Mouse (Mus musculus): ENCODE measurements around the gene Actl6a. TPM values are rescaled to one million over a fixed set of nuclear protein-coding genes. Genes with fewer than 3 reads are reported as not detected.

The Actl6a gene
- polyA plus RNA-seq, 1 experiment from 2014 or later: 235 TPM

DNA sequence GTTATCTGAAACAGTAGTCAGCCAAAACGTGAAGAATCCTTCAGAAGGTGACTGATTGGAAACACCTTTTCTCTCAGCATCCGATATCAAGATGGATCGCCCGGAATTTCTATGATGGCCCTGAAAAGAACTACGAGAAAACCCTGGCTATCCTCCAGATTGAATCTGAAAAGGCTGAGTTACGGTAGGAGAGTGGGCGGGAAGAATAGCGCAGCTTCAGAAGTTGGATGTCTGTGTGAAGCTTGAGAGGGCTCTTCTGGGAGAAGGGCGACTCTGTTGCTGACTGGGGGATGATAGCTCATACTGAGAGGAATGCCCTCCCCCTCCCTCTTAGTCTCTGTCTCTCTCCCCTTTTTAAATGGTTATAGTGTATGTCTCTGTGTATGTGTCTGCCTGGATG, 42.3 kb downstream of the Actl6a start:
- H3K4me1 ChIP-seq (replicated peaks; ENCODE audit: control insufficient read depth, insufficient read depth, low read length): no peaks in the 10 kb centered on the region
- WGBS: 94% methylated on average over 9 of the region's 9 CpGs
- ATAC-seq (ENCODE audit: low FRiP score): no peak
- no peaks in the 10 kb centered on the region for H3K27me3 ChIP-seq (ENCODE audit: control insufficient read depth, insufficient read depth, low read length)
- no peak overlapping the region for H3K27ac ChIP-seq (ENCODE audit: low read depth, low read length)
- no peak for DNase-seq (ENCODE audit: low spot score)
- no peaks in the 10 kb centered on the region for H3K9me3 ChIP-seq (ENCODE audit: control insufficient read depth, low read length)
- H3K4me3 ChIP-seq (ENCODE audit: low read depth, low read length): no peak overlapping the region
- H3K36me3 ChIP-seq (ENCODE audit: control insufficient read depth, insufficient read depth, low read length): peaks cover 5% of the 10 kb centered on the region
- no peak overlapping the region for H3K4me2 ChIP-seq (replicated peaks; ENCODE audit: low read depth, low read length)
- H3K9ac ChIP-seq (ENCODE audit: low read depth, low read length): no peak overlapping the region

GRCm38 (mm10) chr3:32749820-32750579, 43.9 kb downstream of the Actl6a start:
- Histone ChIP-seq H3K4me2 (replicated peaks; ENCODE audit: low read depth, low read length) (no peak overlapping the region), H3K36me3 (ENCODE audit: control insufficient read depth, insufficient read depth, low read length) (peaks cover 7% of the 10 kb centered on the region), H3K27ac (ENCODE audit: low read depth, low read length) (no peak overlapping the region), H3K9ac (ENCODE audit: low read depth, low read length) (no peak overlapping the region), H3K4me3 (ENCODE audit: low read depth, low read length) (no peak overlapping the region), H3K4me1 (replicated peaks; ENCODE audit: control insufficient read depth, insufficient read depth, low read length) (no peaks in the 10 kb centered on the region), H3K9me3 (ENCODE audit: control insufficient read depth, low read length) (no peaks in the 10 kb centered on the region), H3K27me3 (ENCODE audit: control insufficient read depth, insufficient read depth, low read length) (no peaks in the 10 kb centered on the region)
- ATAC-seq (ENCODE audit: low FRiP score) (no peak), DNase-seq (ENCODE audit: low spot score) (no peak)
- 86% methylated on average over 4 of the region's 4 CpGs for WGBS

- 94% methylated on average over 3 of the region's 3 CpGs for WGBS
- no peak for DNase-seq (ENCODE audit: low spot score)
Observed at GRCm38 (mm10) chr3:32754384-32754915, 48.4 kb downstream of the Actl6a start.

DNA sequence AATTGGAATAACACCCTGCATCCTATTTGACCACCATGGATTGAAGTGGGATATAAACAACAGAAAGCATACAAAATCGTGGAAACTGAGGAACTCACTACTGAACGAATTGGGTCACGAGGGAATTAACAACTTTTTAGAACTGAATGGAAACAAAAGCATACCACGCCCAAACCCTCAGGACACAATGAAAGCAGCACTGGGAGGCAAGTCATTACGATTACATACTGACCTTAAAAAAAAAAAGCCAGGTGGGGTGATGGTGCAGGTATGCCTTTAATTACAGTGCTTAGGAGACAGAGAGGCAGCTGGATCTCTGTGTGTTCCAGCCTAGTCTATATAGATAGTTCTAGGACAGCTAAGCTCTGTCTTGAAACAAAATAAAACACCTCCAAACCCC, 53.1 kb downstream of the Actl6a start:
- Histone ChIP-seq H3K27ac (ENCODE audit: low read depth, low read length) (no peak overlapping the region), H3K27me3 (ENCODE audit: control insufficient read depth, insufficient read depth, low read length) (no peaks in the 10 kb centered on the region), H3K4me1 (replicated peaks; ENCODE audit: control insufficient read depth, insufficient read depth, low read length) (no peaks in the 10 kb centered on the region), H3K4me2 (replicated peaks; ENCODE audit: low read depth, low read length) (no peak overlapping the region), H3K36me3 (ENCODE audit: control insufficient read depth, insufficient read depth, low read length) (no peaks in the 10 kb centered on the region), H3K4me3 (ENCODE audit: low read depth, low read length) (no peak overlapping the region), H3K9ac (ENCODE audit: low read depth, low read length) (no peak overlapping the region), H3K9me3 (ENCODE audit: control insufficient read depth, low read length) (no peaks in the 10 kb centered on the region)
- ATAC-seq (ENCODE audit: low FRiP score) (no peak), DNase-seq (ENCODE audit: low spot score) (no peak)
- WGBS: 77% methylated on average over 5 of the region's 5 CpGs

More at GRCm38 (mm10) chr3:32754384-32754915, 48.4 kb downstream of the Actl6a start:
- no peak for ATAC-seq (ENCODE audit: low FRiP score)
- Histone ChIP-seq H3K4me2 (replicated peaks; ENCODE audit: low read depth, low read length) (no peak overlapping the region), H3K36me3 (ENCODE audit: control insufficient read depth, insufficient read depth, low read length) (peaks cover 3% of the 10 kb centered on the region; the same call in 1 of the 2 replicates), H3K4me3 (ENCODE audit: low read depth, low read length) (no peak overlapping the region), H3K27me3 (ENCODE audit: control insufficient read depth, insufficient read depth, low read length) (no peaks in the 10 kb centered on the region), H3K9me3 (ENCODE audit: control insufficient read depth, low read length) (no peaks in the 10 kb centered on the region), H3K9ac (ENCODE audit: low read depth, low read length) (no peak overlapping the region), H3K4me1 (replicated peaks; ENCODE audit: control insufficient read depth, insufficient read depth, low read length) (no peaks in the 10 kb centered on the region), H3K27ac (ENCODE audit: low read depth, low read length) (no peak overlapping the region)

DNA sequence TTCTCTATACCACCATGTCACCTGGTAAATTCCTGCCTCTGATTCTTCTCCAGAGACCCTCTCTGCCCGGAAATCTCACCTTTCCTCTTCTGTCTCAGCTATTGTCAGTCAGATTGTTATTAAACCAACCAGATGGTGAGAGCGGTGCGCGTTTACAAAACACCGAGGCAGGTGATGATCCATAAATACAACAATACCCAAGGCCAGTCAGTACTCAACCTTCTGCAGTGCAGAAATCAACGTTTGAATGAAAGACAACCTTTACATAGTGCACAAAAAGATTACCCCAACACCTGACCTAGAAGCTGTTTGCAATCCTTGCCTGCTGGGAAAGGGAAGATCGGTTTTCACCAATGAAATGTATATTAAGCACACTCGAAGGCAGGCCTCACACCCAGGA, 56.9 kb downstream of the Actl6a start:
- no peak overlapping the region for H3K4me2 ChIP-seq (replicated peaks; ENCODE audit: low read depth, low read length)
- H3K9ac ChIP-seq (ENCODE audit: low read depth, low read length): no peak overlapping the region
- no peaks in the 10 kb centered on the region for H3K36me3 ChIP-seq (ENCODE audit: control insufficient read depth, insufficient read depth, low read length)
- ATAC-seq (ENCODE audit: low FRiP score) (no peak), DNase-seq (ENCODE audit: low spot score) (no peak)
- WGBS: 58% methylated on average over 8 of the region's 8 CpGs
- H3K27me3 ChIP-seq (ENCODE audit: control insufficient read depth, insufficient read depth, low read length): no peaks in the 10 kb centered on the region
- no peaks in the 10 kb centered on the region for H3K9me3 ChIP-seq (ENCODE audit: control insufficient read depth, low read length)
- no peak overlapping the region for H3K27ac ChIP-seq (ENCODE audit: low read depth, low read length)
- no peaks in the 10 kb centered on the region for H3K4me1 ChIP-seq (replicated peaks; ENCODE audit: control insufficient read depth, insufficient read depth, low read length)
- no peak overlapping the region for H3K4me3 ChIP-seq (ENCODE audit: low read depth, low read length)

GRCm38 (mm10) chr3:32763902-32764301, 57.8 kb downstream of the Actl6a start:
- Histone ChIP-seq H3K9me3 (ENCODE audit: control insufficient read depth, low read length) (no peaks in the 10 kb centered on the region), H3K4me2 (replicated peaks; ENCODE audit: low read depth, low read length) (no peak overlapping the region), H3K27ac (ENCODE audit: low read depth, low read length) (no peak overlapping the region), H3K4me3 (ENCODE audit: low read depth, low read length) (no peak overlapping the region), H3K9ac (ENCODE audit: low read depth, low read length) (no peak overlapping the region), H3K27me3 (ENCODE audit: control insufficient read depth, insufficient read depth, low read length) (no peaks in the 10 kb centered on the region), H3K36me3 (ENCODE audit: control insufficient read depth, insufficient read depth, low read length) (no peaks in the 10 kb centered on the region), H3K4me1 (replicated peaks; ENCODE audit: control insufficient read depth, insufficient read depth, low read length) (no peaks in the 10 kb centered on the region)
- 46% methylated on average over 7 of the region's 7 CpGs for WGBS
- ATAC-seq (ENCODE audit: low FRiP score): no peak
- no peak for DNase-seq (ENCODE audit: low spot score)

GRCm38 (mm10) chr3:32770781-32771180, 64.7 kb downstream of the Actl6a start:
- Histone ChIP-seq H3K4me3 (ENCODE audit: low read depth, low read length) (no peak overlapping the region), H3K4me2 (replicated peaks; ENCODE audit: low read depth, low read length) (no peak overlapping the region), H3K4me1 (replicated peaks; ENCODE audit: control insufficient read depth, insufficient read depth, low read length) (no peaks in the 10 kb centered on the region), H3K9me3 (ENCODE audit: control insufficient read depth, low read length) (no peaks in the 10 kb centered on the region), H3K36me3 (ENCODE audit: control insufficient read depth, insufficient read depth, low read length) (no peaks in the 10 kb centered on the region), H3K9ac (ENCODE audit: low read depth, low read length) (no peak overlapping the region), H3K27me3 (ENCODE audit: control insufficient read depth, insufficient read depth, low read length) (no peaks in the 10 kb centered on the region), H3K27ac (ENCODE audit: low read depth, low read length) (no peak overlapping the region)
- 68% methylated on average over 2 of the region's 2 CpGs for WGBS
- no peak for ATAC-seq (ENCODE audit: low FRiP score)
- no peak for DNase-seq (ENCODE audit: low spot score)

Measured in hindbrain, embryonic 11.5 days (tissue).